Mouse (Mus musculus): ENCODE measurements around the gene Mettl11b. TPM values are rescaled to one million over a fixed set of nuclear protein-coding genes. Genes with fewer than 3 reads are reported as not detected.

Mettl11b gene
- polyA plus RNA-seq, 1 experiment from 2014 or later = 0.33 TPM

- 59% methylated on average over 4 of the region's 4 CpGs for WGBS
- Histone ChIP-seq H3K27me3 (ENCODE audit: insufficient read depth, low read length) (no peaks in the 10 kb centered on the region), H3K4me3 (ENCODE audit: low read depth, low read length) (no peak overlapping the region), H3K4me1 (ENCODE audit: insufficient read depth) (no peaks in the 10 kb centered on the region), H3K4me2 (no peak overlapping the region), H3K9me3 (ENCODE audit: low read depth, low read length) (no peaks in the 10 kb centered on the region), H3K36me3 (ENCODE audit: insufficient read depth) (no peaks in the 10 kb centered on the region), H3K27ac (ENCODE audit: low read depth) (no peak overlapping the region), H3K9ac (no peak overlapping the region)
- ATAC-seq (ENCODE audit: insufficient read depth) (no peak), DNase-seq (peak; percentile 9)
- no peak for TF ChIP-seq CTCF (IDR thresholded peaks at IDR 0.05; ENCODE audit: low read depth)
Observed at GRCm38 (mm10) chr1:163671326-163671725, 53.7 kb downstream of the Mettl11b start.

DNA sequence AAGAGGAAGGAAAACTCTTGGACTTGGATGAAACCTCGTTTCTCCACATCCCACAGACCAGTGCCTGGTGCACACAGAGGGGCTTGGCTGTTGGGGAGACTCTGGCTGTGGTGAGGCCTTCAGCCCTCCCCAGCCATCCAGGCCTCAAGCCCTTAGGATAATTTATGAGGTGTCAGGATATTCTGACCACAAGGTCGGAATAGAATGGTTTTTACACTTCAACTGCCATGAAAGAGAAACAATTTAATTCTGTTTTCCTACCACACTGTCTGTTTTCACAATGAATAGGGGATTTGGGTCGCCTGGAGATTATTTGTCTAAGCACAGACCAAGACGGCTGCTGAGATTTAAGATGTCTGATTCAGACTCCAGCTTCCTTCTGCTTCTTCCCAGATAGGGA lies 54.3 kb downstream of the Mettl11b start:
- H3K27me3 ChIP-seq (ENCODE audit: insufficient read depth, low read length) = no peaks in the 10 kb centered on the region
- 12% methylated on average over 4 of the region's 4 CpGs for WGBS
- H3K9ac ChIP-seq = no peak overlapping the region
- peak; percentile 65 for DNase-seq
- no peaks in the 10 kb centered on the region for H3K9me3 ChIP-seq (ENCODE audit: low read depth, low read length)
- H3K4me3 ChIP-seq (ENCODE audit: low read depth, low read length) = no peak overlapping the region
- no peaks in the 10 kb centered on the region for H3K4me1 ChIP-seq (ENCODE audit: insufficient read depth)
- no peak overlapping the region for H3K4me2 ChIP-seq
- TF ChIP-seq CTCF (IDR thresholded peaks at IDR 0.05; ENCODE audit: low read depth) = no peak
- H3K27ac ChIP-seq (ENCODE audit: low read depth) = no peak overlapping the region; the same call in 1 of the 2 replicates
- ATAC-seq (ENCODE audit: insufficient read depth) = peak; percentile 73; the same call in 1 of the 2 replicates
- H3K36me3 ChIP-seq (ENCODE audit: insufficient read depth) = no peaks in the 10 kb centered on the region

- H3K4me3 ChIP-seq (ENCODE audit: low read depth, low read length) = no peak overlapping the region
- no peak overlapping the region; the same call in 1 of the 2 replicates for H3K27ac ChIP-seq (ENCODE audit: low read depth)
- no peaks in the 10 kb centered on the region for H3K36me3 ChIP-seq (ENCODE audit: insufficient read depth)
- H3K4me1 ChIP-seq (ENCODE audit: insufficient read depth) = no peaks in the 10 kb centered on the region
- H3K4me2 ChIP-seq = no peak overlapping the region
- TF ChIP-seq CTCF (IDR thresholded peaks at IDR 0.05; ENCODE audit: low read depth) = no peak
- DNase-seq = no peak
- 84% methylated on average over 4 of the region's 4 CpGs for WGBS
- no peak overlapping the region for H3K9ac ChIP-seq
- no peaks in the 10 kb centered on the region for H3K27me3 ChIP-seq (ENCODE audit: insufficient read depth, low read length)
- no peak for ATAC-seq (ENCODE audit: insufficient read depth)
- no peaks in the 10 kb centered on the region for H3K9me3 ChIP-seq (ENCODE audit: low read depth, low read length)
Observed at GRCm38 (mm10) chr1:163669936-163670335, 55.1 kb downstream of the Mettl11b start.

DNA sequence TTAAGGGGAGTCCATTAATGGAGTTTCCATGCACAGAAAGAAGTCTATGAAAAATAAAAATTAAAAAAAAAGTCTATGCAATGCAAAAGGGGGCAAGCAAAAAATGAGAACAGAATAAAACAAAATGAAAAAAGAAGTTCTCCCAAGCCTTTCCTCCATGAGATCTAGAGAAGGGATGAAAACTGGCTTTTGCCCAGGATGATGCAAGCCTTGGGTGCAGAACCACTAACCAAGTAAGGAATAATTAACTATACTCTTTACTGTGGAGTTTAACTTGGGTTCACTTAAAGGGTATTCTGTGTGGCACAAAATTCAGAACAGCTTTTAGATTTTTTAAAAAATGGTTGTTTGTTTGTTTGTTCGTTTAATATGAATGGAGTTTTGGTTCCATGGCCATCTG lies 62.6 kb downstream of the Mettl11b start:
- ATAC-seq (ENCODE audit: insufficient read depth) (no peak), DNase-seq (no peak)
- Histone ChIP-seq H3K9me3 (ENCODE audit: low read depth, low read length) (no peaks in the 10 kb centered on the region), H3K4me2 (no peak overlapping the region), H3K9ac (no peak overlapping the region), H3K27ac (ENCODE audit: low read depth) (no peak overlapping the region), H3K4me1 (ENCODE audit: insufficient read depth) (no peaks in the 10 kb centered on the region), H3K36me3 (ENCODE audit: insufficient read depth) (no peaks in the 10 kb centered on the region), H3K27me3 (ENCODE audit: insufficient read depth, low read length) (no peaks in the 10 kb centered on the region), H3K4me3 (ENCODE audit: low read depth, low read length) (no peak overlapping the region)
- no peak for TF ChIP-seq CTCF (IDR thresholded peaks at IDR 0.05; ENCODE audit: low read depth)
- 76% methylated on average over 1 of the region's 1 CpGs for WGBS

DNA sequence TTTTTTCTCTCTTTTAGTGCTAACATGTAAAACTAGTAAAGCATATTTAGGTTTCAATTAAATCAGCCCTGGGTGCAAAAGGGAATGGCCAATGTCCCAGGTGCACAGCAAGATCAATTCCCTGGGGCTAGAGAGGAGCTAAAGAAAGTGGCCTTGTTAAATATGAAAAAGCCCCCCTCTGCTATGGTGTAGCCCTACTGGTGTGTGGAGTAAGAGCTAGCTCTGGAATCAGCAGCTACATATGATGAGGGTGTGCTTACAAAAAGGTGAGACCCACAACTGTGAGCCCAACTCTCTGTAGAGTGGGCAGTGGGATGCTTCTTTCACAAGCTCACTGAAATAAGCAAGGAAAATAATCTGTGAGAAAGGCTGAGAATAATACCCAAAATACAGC lies 66.5 kb downstream of the Mettl11b start:
- Histone ChIP-seq H3K4me2 (no peak overlapping the region), H3K4me3 (ENCODE audit: low read depth, low read length) (no peak overlapping the region), H3K4me1 (ENCODE audit: insufficient read depth) (no peaks in the 10 kb centered on the region), H3K36me3 (ENCODE audit: insufficient read depth) (no peaks in the 10 kb centered on the region), H3K27me3 (ENCODE audit: insufficient read depth, low read length) (no peaks in the 10 kb centered on the region), H3K9ac (no peak overlapping the region), H3K9me3 (ENCODE audit: low read depth, low read length) (no peaks in the 10 kb centered on the region), H3K27ac (ENCODE audit: low read depth) (no peak overlapping the region)
- ATAC-seq (ENCODE audit: insufficient read depth) (no peak), DNase-seq (no peak)
- no peak for TF ChIP-seq CTCF (IDR thresholded peaks at IDR 0.05; ENCODE audit: low read depth)

DNA sequence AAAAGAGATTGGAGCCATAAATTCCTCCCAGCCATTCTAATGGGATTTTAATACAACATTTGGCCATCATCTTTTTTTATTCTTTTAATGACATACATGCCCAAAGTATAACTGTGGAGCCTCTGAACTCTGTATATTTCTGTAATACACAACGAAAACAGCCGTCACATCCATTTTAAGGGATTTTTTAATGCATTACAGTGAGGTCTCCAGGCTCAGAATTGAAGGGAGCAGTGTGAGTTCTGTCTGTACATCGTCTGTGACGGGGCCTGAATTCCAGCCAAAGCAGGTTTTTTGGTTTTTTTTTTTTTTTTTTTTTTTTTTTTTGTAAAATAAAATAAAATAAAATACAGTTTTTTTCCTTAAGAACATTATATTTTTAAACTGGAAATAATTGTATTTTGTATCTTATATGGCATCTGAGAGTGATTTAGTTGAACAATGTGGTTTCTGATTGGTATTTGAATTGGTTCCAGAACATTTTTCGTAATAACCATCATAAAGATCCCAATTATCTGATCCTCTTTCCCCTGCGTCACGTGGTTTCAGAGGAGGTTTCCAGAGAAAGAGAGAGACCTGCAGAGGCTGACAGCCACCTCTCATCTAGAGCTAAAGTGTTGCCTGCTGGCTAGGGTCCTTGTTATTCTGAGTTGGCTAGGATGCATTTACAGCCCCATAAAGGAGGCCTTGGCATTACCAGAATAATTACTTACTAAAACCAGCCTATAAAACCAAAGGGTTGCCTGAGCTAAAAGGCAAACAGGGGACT lies 67.1 kb downstream of the Mettl11b start:
- no peaks in the 10 kb centered on the region for H3K36me3 ChIP-seq (ENCODE audit: insufficient read depth)
- no peak overlapping the region for H3K4me3 ChIP-seq (ENCODE audit: low read depth, low read length)
- H3K9ac ChIP-seq = no peak overlapping the region
- 63% methylated on average over 7 of the region's 7 CpGs for WGBS
- H3K27ac ChIP-seq (ENCODE audit: low read depth) = no peak overlapping the region
- no peak for ATAC-seq (ENCODE audit: insufficient read depth)
- no peak overlapping the region for H3K4me2 ChIP-seq
- H3K27me3 ChIP-seq (ENCODE audit: insufficient read depth, low read length) = no peaks in the 10 kb centered on the region
- DNase-seq = no peak
- no peaks in the 10 kb centered on the region for H3K4me1 ChIP-seq (ENCODE audit: insufficient read depth)
- TF ChIP-seq CTCF (IDR thresholded peaks at IDR 0.05; ENCODE audit: low read depth) = no peak
- no peaks in the 10 kb centered on the region for H3K9me3 ChIP-seq (ENCODE audit: low read depth, low read length)

DNA sequence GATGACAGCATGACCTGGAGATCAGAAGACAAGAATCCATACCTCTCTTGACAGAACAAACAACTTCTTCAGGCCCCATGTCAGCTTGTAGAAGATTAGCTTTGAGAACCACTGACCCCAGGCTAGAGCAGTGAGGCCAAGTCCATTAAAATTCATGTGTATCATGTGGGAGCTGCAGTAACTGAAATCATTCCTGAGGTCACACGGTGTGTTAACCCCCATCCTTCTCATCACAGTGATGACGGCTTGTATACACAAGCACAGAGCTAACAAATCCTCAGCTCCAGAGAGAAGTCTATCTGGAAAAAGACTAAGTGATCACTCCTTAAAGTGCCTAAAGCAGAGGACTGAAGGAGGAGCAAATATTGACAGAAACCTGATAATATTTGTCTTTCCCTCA lies 68.0 kb downstream of the Mettl11b start:
- no peak; the same call in 1 of the 2 replicates for ATAC-seq (ENCODE audit: insufficient read depth)
- Histone ChIP-seq H3K27me3 (ENCODE audit: insufficient read depth, low read length) (no peaks in the 10 kb centered on the region), H3K36me3 (ENCODE audit: insufficient read depth) (no peaks in the 10 kb centered on the region), H3K27ac (ENCODE audit: low read depth) (no peak overlapping the region), H3K4me1 (ENCODE audit: insufficient read depth) (no peaks in the 10 kb centered on the region), H3K9ac (no peak overlapping the region), H3K4me2 (no peak overlapping the region), H3K4me3 (ENCODE audit: low read depth, low read length) (no peak overlapping the region), H3K9me3 (ENCODE audit: low read depth, low read length) (no peaks in the 10 kb centered on the region)
- WGBS = 22% methylated on average over 2 of the region's 2 CpGs
- DNase-seq = no peak
- TF ChIP-seq CTCF (IDR thresholded peaks at IDR 0.05; ENCODE audit: low read depth) = no peak

Data from lung, embryonic 14.5 days (tissue).